Mouse (Mus musculus): ENCODE results near the gene Cradd.

GRCm38 (mm10) chr10:95265576-95265975 lies 58.4 kb downstream of the Cradd start:
- no peak for TF ChIP-seq CTCF (conservative IDR thresholded peaks at IDR 0.05; ENCODE audit: low read length)
- no peak for TF ChIP-seq POU5F1 (IDR thresholded peaks at IDR 0.05; ENCODE audit: borderline replicate concordance, low read length)

All from E14TG2a.4 (cell line).